27 mouse cellular contexts compared by ENCODE assay signal in genomic region chr3:133033145-133033755, GRCm38 (mm10). TPM values are rescaled to one million over a fixed set of nuclear protein-coding genes. Genes with fewer than 3 reads are reported as not detected.
DNase-seq lines count a peak whose midpoint lies in the region; ATAC-seq and TF ChIP-seq lines count a peak whose summit lies in the region.
"Had no signal": no experiment of that assay in that cellular context is flagged by ENCODE, and none has a peak within 500 bp of the region (broad histone marks: within the 10 kb centered on the region; RNA-seq: fewer than 3 reads in every experiment).

No protein-coding gene starts in this region.

- DNase-seq in forebrain, embryonic 11.5 days (ENCODE audit: low spot score) = no peak
- no peak for DNase-seq in forebrain, embryonic 10.5 days (ENCODE audit: extremely low spot score, low spot score)
- DNase-seq in retina, postnatal 1 day = peak; percentile 18
- DNase-seq in retina, embryonic 14.5 days (ENCODE audit: low spot score) = no peak
- no peak for DNase-seq in adrenal gland, adult (ENCODE audit: inconsistent age in 2 of 2, low spot score in 1 of 2)
- DNase-seq in lung, postnatal 0 days (ENCODE audit: low spot score) = no peak
- no peak for DNase-seq in heart, adult 8-10 months (ENCODE audit: low spot score)
- DNase-seq: adrenal gland, postnatal 10 days; adrenal gland, postnatal 36 days; cerebellum, adult 11 months; cerebellum, adult 2 months; cerebellum, adult 9-11 months; cerebellum, postnatal 25 days; gastrocnemius, postnatal 25 days; heart, adult 18-20 months; heart, postnatal 14 days; heart, postnatal 4 days had no signal

- ATAC-seq in forebrain, embryonic 11.5 days (replicated peaks; ENCODE audit: low FRiP score) = peak; percentile 68
- ATAC-seq in forebrain, embryonic 16.5 days = peak; percentile 33; the same call in 1 of the 2 replicates
- no peak for ATAC-seq in lung, postnatal 0 days
- ATAC-seq: activated CD4-positive, CD25-positive, alpha-beta regulatory T cell, adult 4 months; hindbrain, postnatal 0 days; inflammation-experienced regulatory T-cells, adult 6 months; intestine, embryonic 16.5 days had no signal

- TF ChIP-seq CTCF in lung, postnatal 0 days (IDR thresholded peaks at IDR 0.05) = no peak

- no peak overlapping the region for H3K4me2 ChIP-seq in forebrain, embryonic 11.5 days (ENCODE audit: low read depth, low read length, severe bottlenecking)
- no peak overlapping the region for H3K4me2 ChIP-seq in forebrain, embryonic 16.5 days (ENCODE audit: low read length)
- no peak overlapping the region for H3K4me2 ChIP-seq in lung, postnatal 0 days (replicated peaks; ENCODE audit: low read depth, low read length)
- H3K4me2 ChIP-seq: embryonic facial prominence, embryonic 12.5 days; embryonic facial prominence, embryonic 15.5 days; heart, embryonic 13.5 days; hindbrain, embryonic 14.5 days had no signal

- WGBS in forebrain, embryonic 11.5 days = 62% methylated on average over 7 of the region's 7 CpGs
- WGBS in forebrain, embryonic 10.5 days = 84% methylated on average over 7 of the region's 7 CpGs
- WGBS in forebrain, embryonic 16.5 days = 38% methylated on average over 7 of the region's 7 CpGs
- 93% methylated on average over 7 of the region's 7 CpGs for WGBS in lung, postnatal 0 days

- H3K4me1 ChIP-seq in forebrain, embryonic 11.5 days (replicated peaks; ENCODE audit: control insufficient read depth, insufficient read depth, low read length) = no peaks in the 10 kb centered on the region
- H3K4me1 ChIP-seq in forebrain, embryonic 10.5 days = peaks cover 16% of the 10 kb centered on the region
- H3K4me1 ChIP-seq in forebrain, embryonic 16.5 days (replicated peaks; ENCODE audit: control insufficient read depth, insufficient read depth, low read length) = peaks cover 3% of the 10 kb centered on the region; the same call in 1 of the 2 replicates
- no peaks in the 10 kb centered on the region for H3K4me1 ChIP-seq in lung, postnatal 0 days (ENCODE audit: insufficient read depth, low read depth, low read length)
- H3K4me1 ChIP-seq: embryonic facial prominence, embryonic 12.5 days; embryonic facial prominence, embryonic 15.5 days; heart, embryonic 10.5 days; heart, embryonic 13.5 days had no signal

- no peak overlapping the region for H3K4me3 ChIP-seq in forebrain, embryonic 11.5 days (ENCODE audit: low read depth, low read length)
- H3K4me3 ChIP-seq in forebrain, embryonic 10.5 days = no peak overlapping the region
- H3K4me3 ChIP-seq in forebrain, embryonic 16.5 days (replicated peaks; ENCODE audit: low read length) = no peak overlapping the region
- no peak overlapping the region for H3K4me3 ChIP-seq in lung, postnatal 0 days (ENCODE audit: low read depth, low read length)
- H3K4me3 ChIP-seq: embryonic facial prominence, embryonic 12.5 days; embryonic facial prominence, embryonic 15.5 days; heart, embryonic 10.5 days; heart, embryonic 13.5 days had no signal

- H3K9me3 ChIP-seq in forebrain, embryonic 11.5 days (ENCODE audit: control insufficient read depth, low read length) = no peaks in the 10 kb centered on the region
- H3K9me3 ChIP-seq in forebrain, embryonic 10.5 days = no peaks in the 10 kb centered on the region
- H3K9me3 ChIP-seq in forebrain, embryonic 16.5 days (ENCODE audit: control insufficient read depth, low read length) = no peaks in the 10 kb centered on the region
- H3K9me3 ChIP-seq in lung, postnatal 0 days (ENCODE audit: low read length) = no peaks in the 10 kb centered on the region
- H3K9me3 ChIP-seq: embryonic facial prominence, embryonic 12.5 days; embryonic facial prominence, embryonic 15.5 days; heart, embryonic 10.5 days; heart, embryonic 13.5 days had no signal

- H3K9ac ChIP-seq in forebrain, embryonic 11.5 days (ENCODE audit: low read length) = no peak overlapping the region
- H3K9ac ChIP-seq in forebrain, embryonic 16.5 days (replicated peaks; ENCODE audit: low read depth, low read length) = no peak overlapping the region
- no peak overlapping the region for H3K9ac ChIP-seq in lung, postnatal 0 days (replicated peaks; ENCODE audit: low read depth)
- H3K9ac ChIP-seq: embryonic facial prominence, embryonic 12.5 days; embryonic facial prominence, embryonic 15.5 days; heart, embryonic 13.5 days; hindbrain, embryonic 14.5 days had no signal

- TF ChIP-seq EP300 in lung, postnatal 0 days (IDR thresholded peaks at IDR 0.05) = no peak

- H3K36me3 ChIP-seq in forebrain, embryonic 11.5 days (ENCODE audit: control insufficient read depth, insufficient read depth, low read length) = no peaks in the 10 kb centered on the region
- no peaks in the 10 kb centered on the region; the same call in 1 of the 2 replicates for H3K36me3 ChIP-seq in forebrain, embryonic 10.5 days (replicated peaks)
- no peaks in the 10 kb centered on the region for H3K36me3 ChIP-seq in forebrain, embryonic 16.5 days (ENCODE audit: control insufficient read depth, insufficient read depth)
- H3K36me3 ChIP-seq in lung, postnatal 0 days (ENCODE audit: insufficient read depth, low read length) = no peaks in the 10 kb centered on the region
- H3K36me3 ChIP-seq: embryonic facial prominence, embryonic 12.5 days; embryonic facial prominence, embryonic 15.5 days; heart, embryonic 10.5 days; heart, embryonic 13.5 days had no signal

- H3K27ac ChIP-seq in forebrain, embryonic 11.5 days (ENCODE audit: low read depth, low read length) = no peak overlapping the region
- H3K27ac ChIP-seq in forebrain, embryonic 10.5 days = no peak overlapping the region
- no peak overlapping the region for H3K27ac ChIP-seq in forebrain, embryonic 16.5 days (ENCODE audit: low read length)
- H3K27ac ChIP-seq in lung, postnatal 0 days (ENCODE audit: low read length) = no peak overlapping the region
- H3K27ac ChIP-seq: embryonic facial prominence, embryonic 12.5 days; embryonic facial prominence, embryonic 15.5 days; heart, embryonic 10.5 days; heart, embryonic 13.5 days; hindbrain, embryonic 14.5 days; hindbrain, postnatal 0 days had no signal

- no peaks in the 10 kb centered on the region for H3K27me3 ChIP-seq in forebrain, embryonic 11.5 days (ENCODE audit: control insufficient read depth, insufficient read depth, low read length)
- no peaks in the 10 kb centered on the region for H3K27me3 ChIP-seq in forebrain, embryonic 10.5 days (ENCODE audit: poor library complexity, severe bottlenecking)
- H3K27me3 ChIP-seq in forebrain, embryonic 16.5 days (replicated peaks; ENCODE audit: control insufficient read depth, insufficient read depth, low read length) = no peaks in the 10 kb centered on the region
- H3K27me3 ChIP-seq in lung, postnatal 0 days (replicated peaks; ENCODE audit: insufficient read depth, low read length) = no peaks in the 10 kb centered on the region
- H3K27me3 ChIP-seq: embryonic facial prominence, embryonic 12.5 days; embryonic facial prominence, embryonic 15.5 days; heart, embryonic 13.5 days had no signal

RNA-seq across cellular contexts. Expression of gene Ints12, which starts 58.4 kb away (rescaled TPM):
- polyA plus RNA-seq in forebrain, embryonic 11.5 days (2014; fragmentation: Nextera tagmentation; extraction: Ambion mirVana) = 22.4 and 22.9 TPM in 2 replicates
- 23.7 and 24.5 TPM in 2 replicates for polyA plus RNA-seq in forebrain, embryonic 10.5 days (2016; fragmentation: Nextera tagmentation; extraction: Ambion mirVana)
- 17.0 and 22.9 TPM in 2 replicates for polyA plus RNA-seq in forebrain, embryonic 16.5 days (2015; fragmentation: Nextera tagmentation; extraction: Ambion mirVana)
- polyA plus RNA-seq in lung, postnatal 0 days (2015; fragmentation: Nextera tagmentation; extraction: Ambion mirVana) = 15.8 and 17.0 TPM in 2 replicates
- 1 to 10 TPM; 7.8 to 8.7 (median 8.4) TPM for total RNA-seq in heart, adult 8-10 months (2022)

RNA-seq across cellular contexts. Expression of gene Gstcd, which starts 58.6 kb away (rescaled TPM):
- polyA plus RNA-seq in forebrain, embryonic 11.5 days (2014; fragmentation: Nextera tagmentation; extraction: Ambion mirVana) = 13.4 and 13.6 TPM in 2 replicates
- 8.8 and 10.0 TPM in 2 replicates for polyA plus RNA-seq in forebrain, embryonic 10.5 days (2016; fragmentation: Nextera tagmentation; extraction: Ambion mirVana)
- 4.2 and 4.5 TPM in 2 replicates for polyA plus RNA-seq in forebrain, embryonic 16.5 days (2015; fragmentation: Nextera tagmentation; extraction: Ambion mirVana)
- polyA plus RNA-seq in lung, postnatal 0 days (2015; fragmentation: Nextera tagmentation; extraction: Ambion mirVana) = 2.0 TPM in 2 replicates
- total RNA-seq in heart, adult 8-10 months (2022) = 1 to 10 TPM; 2.8 to 3.5 (median 3.2) TPM
